Mouse (Mus musculus) ES-Bruce4 (cell line): ENCODE results near the gene Nmur1. TPM values are rescaled to one million over a fixed set of nuclear protein-coding genes. Genes with fewer than 3 reads are reported as not detected.

Source experiments
- H3K27ac ChIP-seq: 2 replicates; pipeline ENCODE4 v1.5.1; 2012; ENCODE audit warnings: low read length, inconsistent platforms; ENCODE audit not compliant: insufficient read depth
- H3K27me3 ChIP-seq: 2 replicates; pipeline ENCODE4 v1.6.1; 2012; ENCODE audit warnings: mild to moderate bottlenecking, low read length, inconsistent platforms; ENCODE audit not compliant: control insufficient read depth, poor library complexity, insufficient read depth, severe bottlenecking
- H3K36me3 ChIP-seq: 2 replicates; pipeline ENCODE4 v1.6.1; 2012; ENCODE audit warnings: inconsistent platforms, mild to moderate bottlenecking, low read length, moderate library complexity; ENCODE audit not compliant: control insufficient read depth, poor library complexity, insufficient read depth, severe bottlenecking
- H3K4me1 ChIP-seq: one replicate; pipeline ENCODE4 v1.8.1; 2011; ENCODE audit warnings: low read length; ENCODE audit not compliant: control insufficient read depth, insufficient read depth
- H3K4me3 ChIP-seq: 2 replicates; pipeline ENCODE4 v1.5.1; 2011; ENCODE audit warnings: low read depth, mild to moderate bottlenecking, low read length
- H3K9ac ChIP-seq: 2 replicates; pipeline ENCODE4 v1.6.1; 2012; ENCODE audit warnings: low read depth, mild to moderate bottlenecking, inconsistent platforms; ENCODE audit not compliant: poor library complexity, severe bottlenecking
- H3K9me3 ChIP-seq: replicated peaks from 2 replicates; pipeline ENCODE4 v1.6.1; 2012; ENCODE audit warnings: mild to moderate bottlenecking, low read length, inconsistent platforms; ENCODE audit not compliant: control insufficient read depth, poor library complexity, insufficient read depth, severe bottlenecking
- CTCF ChIP-seq: IDR thresholded peaks from one replicate; pipeline ENCODE4 v1.8.1; 2011; ENCODE audit warnings: low read depth, low read length
- EP300 ChIP-seq: IDR thresholded peaks from 2 replicates; pipeline ENCODE4 v1.6.1; 2011; ENCODE audit warnings: low read depth, low read length; ENCODE audit not compliant: insufficient read depth
- POLR2A ChIP-seq: IDR thresholded peaks from one replicate; pipeline ENCODE4 v1.8.1; 2011; ENCODE audit warnings: low read length; ENCODE audit not compliant: insufficient read depth
- polyA plus RNA-seq: library from polyadenylated mRNA; stranded (reverse); fragments of >200 nt; gene quantifications from 2 replicates; pipeline ENCODE4 v1.2.4, GENCODE M21; 2011; ENCODE audit warnings: low read depth; ENCODE audit not compliant: missing spikeins, insufficient read depth, insufficient read length

Gene Nmur1
- polyA plus RNA-seq, 1 experiment = not detected

GRCm38 (mm10) chr1:86349696-86350095, 76.3 kb downstream of the Nmur1 start:
- Histone ChIP-seq H3K4me1 (peaks cover 3% of the 10 kb centered on the region), H3K9ac (no peak overlapping the region), H3K36me3 (peaks cover 81% of the 10 kb centered on the region), H3K4me3 (no peak overlapping the region), H3K27ac (peak overlapping the region; percentile 95; the same call in 1 of the 2 replicates), H3K9me3 (no peaks in the 10 kb centered on the region), H3K27me3 (no peaks in the 10 kb centered on the region)
- TF ChIP-seq POLR2A = no peak
- no peak for TF ChIP-seq CTCF
- TF ChIP-seq EP300 = no peak

GRCm38 (mm10) chr1:86349201-86349600, 76.8 kb downstream of the Nmur1 start:
- H3K9me3 ChIP-seq = no peaks in the 10 kb centered on the region
- peak overlapping the region; percentile 95 for H3K27ac ChIP-seq
- no peak overlapping the region for H3K4me3 ChIP-seq
- H3K27me3 ChIP-seq = no peaks in the 10 kb centered on the region
- no peak for TF ChIP-seq CTCF
- no peak for TF ChIP-seq POLR2A
- TF ChIP-seq EP300 = no peak
- H3K9ac ChIP-seq = no peak overlapping the region
- H3K36me3 ChIP-seq = peaks cover 77% of the 10 kb centered on the region
- peaks cover 3% of the 10 kb centered on the region for H3K4me1 ChIP-seq

- no peak overlapping the region for H3K4me3 ChIP-seq
- H3K36me3 ChIP-seq = peaks cover 73% of the 10 kb centered on the region
- H3K27ac ChIP-seq = peak overlapping the region; percentile 95
- TF ChIP-seq POLR2A = no peak
- no peak for TF ChIP-seq EP300
- TF ChIP-seq CTCF = no peak
- H3K4me1 ChIP-seq = no peaks in the 10 kb centered on the region
- no peak overlapping the region for H3K9ac ChIP-seq
- H3K27me3 ChIP-seq = no peaks in the 10 kb centered on the region
- no peaks in the 10 kb centered on the region for H3K9me3 ChIP-seq
These were observed 77.2 kb downstream of the Nmur1 start for GRCm38 (mm10) chr1:86348801-86349200.

- TF ChIP-seq POLR2A (no peak), CTCF (no peak), EP300 (no peak)
- peak overlapping the region; percentile 65 for H3K27ac ChIP-seq
- peaks cover 66% of the 10 kb centered on the region for H3K36me3 ChIP-seq
These were observed 77.9 kb downstream of the Nmur1 start for GRCm38 (mm10) chr1:86348083-86348482.

GRCm38 (mm10) chr1:86347716-86348045, 78.3 kb downstream of the Nmur1 start:
- Histone ChIP-seq H3K4me1 (no peaks in the 10 kb centered on the region), H3K4me3 (no peak overlapping the region), H3K27ac (peak overlapping the region; percentile 65), H3K27me3 (no peaks in the 10 kb centered on the region), H3K9ac (no peak overlapping the region), H3K9me3 (no peaks in the 10 kb centered on the region), H3K36me3 (peaks cover 63% of the 10 kb centered on the region)
- TF ChIP-seq CTCF = no peak

More at GRCm38 (mm10) chr1:86348083-86348482, 77.9 kb downstream of the Nmur1 start:
- no peaks in the 10 kb centered on the region for H3K9me3 ChIP-seq
- H3K4me3 ChIP-seq = no peak overlapping the region
- no peaks in the 10 kb centered on the region for H3K27me3 ChIP-seq
- no peak overlapping the region for H3K9ac ChIP-seq
- H3K4me1 ChIP-seq = no peaks in the 10 kb centered on the region

GRCm38 (mm10) chr1:86346851-86347715, 78.9 kb downstream of the Nmur1 start:
- H3K9ac ChIP-seq = no peak overlapping the region
- H3K27me3 ChIP-seq = no peaks in the 10 kb centered on the region
- no peaks in the 10 kb centered on the region for H3K4me1 ChIP-seq
- no peak overlapping the region for H3K4me3 ChIP-seq
- H3K9me3 ChIP-seq = no peaks in the 10 kb centered on the region
- peaks cover 57% of the 10 kb centered on the region for H3K36me3 ChIP-seq
- TF ChIP-seq CTCF = no peak
- H3K27ac ChIP-seq = peak overlapping the region; percentile 63
